Mouse (Mus musculus): ENCODE results near the gene Vmn2r55. TPM values are rescaled to one million over a fixed set of nuclear protein-coding genes. Genes with fewer than 3 reads are reported as not detected.
"Not testable (repeated sequence)": the region's sequence is repeated elsewhere in the genome, so short reads cannot be mapped to it uniquely, and the experiment has no call there.

Vmn2r55 gene
- not detected for total RNA-seq (2021)
- long read RNA-seq, experiment 1 = 0 reads
- long read RNA-seq, experiment 2 = 0 reads

- intact Hi-C loops (cut with DNase I); DNase-seq: not testable (repeated sequence)
Measured at GRCm38 (mm10) chr7:12684903-12685302, at the start of gene Vmn2r55. TSS of gene Vmn2r55 (minus strand) at chr7:12685003.

- intact Hi-C loops (cut with DNase I); DNase-seq: not testable (repeated sequence)
Measured at GRCm38 (mm10) chr7:12640219-12640618, 44.6 kb downstream of the Vmn2r55 start, which contains the start of gene Vmn2r54. TSS of gene Vmn2r54 (minus strand) at chr7:12640319.

DNA sequence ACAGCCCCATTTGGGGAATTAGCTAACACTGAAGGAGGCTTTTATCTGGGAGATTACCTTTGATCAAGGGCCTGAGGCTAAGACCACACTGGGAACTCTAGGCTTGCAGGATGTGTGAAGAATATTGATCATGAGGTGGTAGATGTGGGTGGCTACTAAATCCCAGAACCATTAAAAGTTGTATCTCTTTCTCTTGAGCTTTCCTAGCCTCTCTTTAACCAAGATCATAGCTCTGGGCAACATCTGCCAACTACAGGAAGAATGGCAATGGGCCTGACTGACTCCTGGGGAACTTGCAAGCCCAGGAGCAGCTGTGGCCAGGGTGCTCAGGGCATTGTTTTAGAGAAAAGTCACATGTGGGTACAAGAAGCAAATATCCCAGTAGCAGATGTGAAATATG, 76.1 kb downstream of the Vmn2r55 start, which contains the start of gene Vmn2r53:
Vmn2r53 (minus strand) TSS at position 101 of the 400 bp plus-strand sequence.
- no peak for DNase-seq
- intact Hi-C loops (cut with DNase I) = no loop called here

Other genes starting within 250 kb of the Vmn2r55 start
- gene Zfp606, start 206.7 kb downstream of the Vmn2r55 start, total RNA-seq (2021) = 10 to 100 TPM; 12.1 to 14.0 TPM
- gene 2900092C05Rik, start 172.5 kb downstream of the Vmn2r55 start, total RNA-seq (2021) = not detected
- gene Vmn2r53, start 76.2 kb downstream of the Vmn2r55 start, total RNA-seq (2021) = under 1 TPM; 0.02 TPM
- not detected for gene Vmn2r54, start 44.7 kb downstream of the Vmn2r55 start, total RNA-seq (2021)
- not detected for gene Vmn2r56, start 50.0 kb upstream of the Vmn2r55 start, total RNA-seq (2021)
- 1 to 10 TPM; 1.4 TPM for gene Zscan18, start 118.6 kb upstream of the Vmn2r55 start, total RNA-seq (2021)
- gene Zfp329, start 133.9 kb upstream of the Vmn2r55 start, total RNA-seq (2021) = 1 to 10 TPM; 8.6 to 9.3 TPM
- 10 to 100 TPM; 15.1 to 17.3 TPM for gene Zfp110, start 149.8 kb upstream of the Vmn2r55 start, total RNA-seq (2021)
- 1 to 10 TPM; 3.9 to 4.0 TPM for gene Zfp128, start 196.2 kb upstream of the Vmn2r55 start, total RNA-seq (2021)
- 1 to 10 TPM; 6.6 to 6.8 TPM for gene Zscan22, start 212.8 kb upstream of the Vmn2r55 start, total RNA-seq (2021)
- gene Rps5, start 237.3 kb upstream of the Vmn2r55 start, total RNA-seq (2021) = 100 to 1,000 TPM; 536 to 584 TPM
- gene Rnf225, start 242.4 kb upstream of the Vmn2r55 start, total RNA-seq (2021) = under 1 TPM; 0.22 to 0.29 TPM